Mouse (Mus musculus): ENCODE data around the gene Ftcd.

GRCm38 (mm10) chr10:76572151-76572550 lies 3.3 kb upstream of the Ftcd start:
- TF ChIP-seq CTCF (IDR thresholded peaks at IDR 0.05; ENCODE audit: borderline replicate concordance, extremely low read depth, insufficient read depth, insufficient read length) = no peak
- TF ChIP-seq POLR2A (IDR thresholded peaks at IDR 0.05; ENCODE audit: borderline replicate concordance, extremely low read depth, insufficient read depth, insufficient read length, poor library complexity, severe bottlenecking) = no peak

Data from brain, embryonic 14.5 days (tissue).